Mouse (Mus musculus) common myeloid progenitor, adult 5-6 weeks (primary cell): ENCODE measurements around the gene Negr1. TPM values are rescaled to one million over a fixed set of nuclear protein-coding genes. Genes with fewer than 3 reads are reported as not detected.

Experiments used
- ATAC-seq: replicated peaks from 2 replicates; pipeline ENCODE4 v1.8.0; 2016; ENCODE audit warnings: low read depth, mild to moderate bottlenecking, moderate TSS enrichment, inconsistent platforms; ENCODE audit not compliant: poor library complexity, severe bottlenecking
- total RNA-seq: library from RNA; stranded (forward); fragments of 200-1000, 187-1606 nt; gene quantifications from 2 replicates; pipeline ENCODE4 v1.2.3, GENCODE M21; 2017

Gene Negr1
- total RNA-seq, 1 experiment from 2014 or later = not detected

DNA sequence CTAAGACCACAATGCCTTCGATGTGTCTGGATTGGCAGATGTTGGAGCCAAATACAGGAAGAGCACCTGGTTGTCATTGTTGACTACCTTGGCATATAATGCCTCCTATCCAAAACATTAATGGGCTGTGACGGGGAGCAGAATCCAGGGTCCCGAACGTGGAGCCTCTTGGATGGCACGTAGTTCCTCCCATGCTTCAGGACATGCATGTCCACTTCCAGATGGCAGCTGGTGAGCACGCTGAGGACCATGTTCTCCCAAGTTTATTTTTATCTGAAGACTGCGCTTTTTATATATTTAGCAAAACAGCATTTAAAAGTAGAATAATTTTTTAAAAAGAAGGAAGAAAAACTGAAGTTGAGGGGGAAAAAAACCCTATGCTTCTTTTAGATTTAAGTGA, 231.1 kb downstream of the Negr1 start:
- no peak for ATAC-seq

DNA sequence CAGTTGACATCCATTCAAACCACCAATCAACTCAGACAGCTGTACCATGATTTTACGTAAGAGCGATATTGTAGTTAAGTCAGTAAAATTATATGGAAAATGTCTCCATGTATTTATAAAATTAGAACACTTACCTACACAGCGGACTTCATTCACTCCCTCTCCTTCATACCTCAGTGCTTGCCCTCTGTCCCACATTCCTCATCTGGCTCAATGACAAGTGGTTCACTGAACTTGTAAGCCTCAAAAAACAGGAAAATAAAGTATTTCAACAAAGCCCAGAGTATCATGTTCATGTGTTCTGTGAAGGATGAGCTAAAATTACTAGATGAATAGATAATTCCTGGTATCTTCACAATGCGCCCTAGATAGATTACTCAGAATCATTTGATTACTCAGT, 232.5 kb downstream of the Negr1 start:
- ATAC-seq = no peak

DNA sequence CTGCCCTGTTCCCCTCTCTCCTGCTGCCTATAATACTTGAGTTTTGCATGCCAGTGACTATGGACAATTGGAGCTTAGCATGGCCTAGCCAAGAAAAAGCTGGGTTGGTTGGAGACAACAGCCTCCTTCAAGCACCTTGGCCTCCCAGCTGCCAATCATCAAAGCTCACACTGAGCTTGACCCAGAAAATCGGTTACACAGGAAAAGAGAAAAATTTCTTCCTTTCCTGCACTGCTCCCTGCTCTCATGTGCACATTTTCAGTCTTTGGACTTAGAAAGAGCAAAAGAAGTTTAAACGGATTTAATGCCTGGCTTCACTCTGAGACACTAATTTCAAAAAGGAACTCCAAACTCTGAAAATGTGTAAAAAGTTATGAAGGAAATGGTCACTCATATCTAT, 233.0 kb downstream of the Negr1 start:
- no peak for ATAC-seq

DNA sequence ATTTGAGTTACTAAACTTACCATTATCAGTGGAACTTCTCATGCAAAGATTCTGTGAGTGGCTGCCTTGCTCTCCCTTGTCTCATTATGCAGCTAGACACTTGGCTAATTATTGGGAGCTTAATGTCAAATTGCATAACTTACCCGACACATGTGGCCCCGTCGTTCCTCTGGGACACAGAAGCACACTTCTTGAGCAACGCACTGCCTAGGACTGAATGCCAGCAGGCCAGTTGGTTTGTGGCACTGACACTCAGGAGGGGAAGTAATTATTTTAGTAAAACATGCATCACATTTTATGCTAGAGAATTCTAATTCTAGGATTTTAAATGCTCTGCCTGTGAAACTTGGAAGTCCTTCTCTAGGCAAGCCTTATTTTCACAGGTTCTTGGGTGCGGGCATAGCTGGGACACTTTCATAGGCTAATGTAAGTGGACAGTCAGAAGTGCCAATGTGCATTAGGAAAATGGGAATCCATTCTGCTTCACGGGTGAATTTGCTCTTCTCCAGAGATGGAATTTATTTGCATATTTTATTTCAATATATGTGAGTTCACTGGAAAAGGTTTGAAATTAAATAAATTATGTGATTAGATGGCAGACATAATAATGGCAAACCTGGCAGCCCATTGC, 234.6 kb downstream of the Negr1 start:
- no peak for ATAC-seq

DNA sequence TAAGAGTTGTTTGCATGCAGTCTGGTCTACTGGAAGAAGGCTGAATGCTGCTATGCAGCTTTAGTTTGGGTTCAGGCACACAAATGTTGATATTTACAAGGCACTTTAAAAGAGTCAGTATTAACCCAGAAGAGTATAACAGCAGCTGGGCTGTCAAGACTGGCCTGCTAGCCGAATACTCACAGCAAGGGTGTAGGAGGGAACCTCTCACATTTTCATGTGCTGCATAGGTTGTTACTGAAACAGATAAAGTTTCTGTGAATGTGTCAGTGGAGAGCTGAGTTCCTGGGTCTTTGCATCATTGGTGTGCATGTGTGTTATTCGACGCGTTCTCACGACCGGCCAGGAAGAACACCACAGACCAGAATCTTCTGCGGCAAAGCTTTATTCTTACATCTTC, 237.6 kb downstream of the Negr1 start:
- no peak for ATAC-seq

DNA sequence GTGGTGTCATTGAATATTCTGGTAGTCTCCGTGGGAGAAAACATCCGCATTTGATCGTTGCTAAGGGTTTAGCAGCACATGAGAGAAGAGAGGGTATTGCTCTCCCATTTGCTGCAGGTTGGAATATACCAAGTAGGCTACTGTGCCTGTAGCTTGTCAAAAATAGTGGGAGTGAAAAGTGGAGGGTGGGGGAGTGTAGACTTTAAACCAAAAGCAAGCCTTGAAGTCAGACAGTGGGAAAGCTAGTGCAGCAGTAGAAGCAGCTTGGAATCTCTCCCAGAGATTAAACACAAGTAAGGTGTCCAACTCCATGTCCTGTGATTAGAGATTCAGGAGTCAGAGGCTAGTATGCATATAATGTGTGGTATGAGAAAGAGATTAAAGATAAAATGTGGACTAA, 248.2 kb downstream of the Negr1 start:
- ATAC-seq = no peak

DNA sequence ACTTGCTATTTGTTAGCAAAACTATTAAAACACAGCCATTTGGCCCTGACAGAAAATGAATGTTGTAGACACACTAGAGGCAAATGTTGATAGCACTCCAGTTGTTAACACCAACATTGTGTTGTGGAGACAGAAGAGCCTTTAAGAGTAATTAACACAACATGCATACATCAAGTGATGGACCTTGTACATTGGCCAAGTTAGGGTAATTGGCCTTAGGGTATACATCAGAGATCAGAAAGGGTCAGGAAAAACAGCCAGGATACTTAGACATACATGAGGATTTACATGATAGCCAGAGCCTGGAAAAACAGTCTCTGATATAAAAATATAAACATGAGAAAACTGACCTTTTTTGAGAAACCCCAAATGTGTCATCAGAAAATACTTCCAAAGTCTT, 255.3 kb downstream of the Negr1 start:
- no peak for ATAC-seq

DNA sequence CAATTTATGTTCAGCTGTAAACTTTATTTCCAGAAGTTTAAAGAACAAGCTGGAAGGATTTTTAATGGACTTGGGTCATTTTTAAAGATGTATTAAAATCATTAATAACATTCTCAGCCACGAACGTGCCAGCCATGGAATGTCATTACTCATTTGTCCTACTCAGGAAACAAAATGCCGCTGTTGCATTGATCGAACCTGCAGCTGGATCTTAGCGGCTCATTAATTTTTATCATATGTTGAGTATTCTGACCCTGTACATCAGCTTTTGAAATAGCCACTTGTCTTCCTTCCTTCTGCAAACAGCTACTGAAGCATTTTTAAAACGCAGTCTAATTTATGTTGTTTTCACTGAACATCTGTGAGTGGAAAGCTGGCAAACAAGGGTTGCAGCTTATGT, 255.9 kb downstream of the Negr1 start:
- ATAC-seq = no peak

DNA sequence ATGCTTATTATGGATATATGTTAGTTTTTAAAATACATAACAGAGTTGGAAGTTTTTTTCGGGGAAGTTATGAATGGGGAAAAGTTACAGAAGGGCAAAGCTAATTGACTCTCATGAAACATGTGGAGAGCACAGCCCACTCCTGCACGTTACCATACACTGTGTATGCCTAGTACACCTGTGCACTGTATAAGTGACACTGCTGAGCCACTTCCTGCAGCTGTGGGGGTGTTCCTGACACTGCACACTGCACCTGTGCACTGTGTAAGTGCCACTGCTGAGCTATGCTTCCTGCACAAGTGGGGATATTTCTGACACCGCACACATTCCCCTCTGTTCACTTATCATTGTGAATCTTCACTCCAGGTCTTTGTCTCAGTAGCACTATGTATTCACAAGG, 261.4 kb downstream of the Negr1 start:
- no peak for ATAC-seq

DNA sequence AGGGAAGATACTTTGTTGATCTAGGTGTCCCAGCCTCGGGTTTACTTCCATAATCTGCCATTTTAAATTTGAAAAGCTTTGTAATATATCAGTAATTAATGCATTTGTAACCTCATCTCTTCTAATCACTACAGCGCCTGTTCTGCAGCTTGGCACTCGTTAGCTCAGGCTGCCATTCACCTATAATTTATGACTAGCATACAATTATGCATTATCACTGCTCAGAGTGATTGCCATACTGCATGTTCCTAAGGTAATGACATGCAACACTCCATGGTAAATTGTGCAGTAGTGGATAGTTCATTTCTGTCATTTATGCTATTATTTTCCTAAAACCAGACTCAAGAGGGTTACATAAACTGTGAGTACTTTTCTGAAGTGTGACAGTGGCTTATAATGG, 272.3 kb downstream of the Negr1 start:
- ATAC-seq = no peak

DNA sequence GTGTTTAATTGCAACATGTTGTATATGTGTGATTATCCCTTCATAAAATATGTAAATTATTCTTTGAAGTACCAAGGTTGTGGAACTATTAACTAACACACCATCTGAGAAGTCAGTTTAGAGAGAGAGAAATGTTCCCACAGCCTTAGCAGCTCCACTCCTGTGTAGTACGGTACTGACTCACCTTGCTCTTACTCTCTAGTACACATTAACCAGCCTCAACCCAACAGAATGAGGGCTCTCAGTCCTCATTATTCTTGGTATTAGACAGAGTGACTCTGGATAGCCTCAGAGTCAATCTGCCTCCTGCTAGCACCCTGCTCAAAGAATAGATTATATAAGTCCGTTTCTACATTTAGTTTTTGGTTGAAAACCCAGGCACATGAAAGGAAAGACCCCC, 277.0 kb downstream of the Negr1 start:
- no peak for ATAC-seq

DNA sequence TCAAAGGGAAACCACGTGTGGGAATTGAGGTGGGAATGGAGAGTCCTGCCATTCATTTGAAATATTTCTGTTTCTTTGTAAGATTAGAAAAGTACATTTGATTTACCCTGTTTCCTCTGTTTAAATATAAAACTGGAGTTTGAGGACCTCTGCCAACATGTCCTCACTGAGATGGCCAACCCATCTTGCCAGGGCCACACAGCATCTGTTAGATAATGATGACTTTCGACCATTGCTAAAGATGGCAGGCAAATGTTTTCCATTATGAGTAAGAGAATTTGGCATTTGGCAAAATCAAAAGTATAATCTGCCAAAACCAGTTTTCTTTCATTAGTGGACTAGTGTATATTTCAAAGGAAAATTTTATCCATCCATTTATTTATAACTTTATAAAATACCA, 286.8 kb downstream of the Negr1 start:
- ATAC-seq = no peak

DNA sequence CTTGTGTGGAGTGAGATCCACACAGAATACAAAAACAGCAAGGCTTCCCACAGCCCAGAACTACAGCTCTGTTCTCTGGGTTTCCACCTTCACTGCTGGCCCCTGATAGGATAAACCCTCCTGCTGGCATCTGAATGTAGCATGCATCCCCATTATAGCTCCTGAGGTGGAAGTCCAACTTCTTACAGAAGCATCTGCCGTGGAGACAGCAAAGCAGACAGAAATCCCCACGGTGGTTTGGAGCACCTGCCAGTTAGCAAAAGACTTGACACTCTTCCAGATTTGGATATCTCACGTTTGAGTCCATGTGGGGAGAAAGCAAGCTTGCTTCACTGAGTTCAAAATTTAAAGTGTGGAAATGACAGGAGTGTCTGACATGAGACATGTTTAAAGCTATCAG, 290.3 kb downstream of the Negr1 start:
- no peak for ATAC-seq

DNA sequence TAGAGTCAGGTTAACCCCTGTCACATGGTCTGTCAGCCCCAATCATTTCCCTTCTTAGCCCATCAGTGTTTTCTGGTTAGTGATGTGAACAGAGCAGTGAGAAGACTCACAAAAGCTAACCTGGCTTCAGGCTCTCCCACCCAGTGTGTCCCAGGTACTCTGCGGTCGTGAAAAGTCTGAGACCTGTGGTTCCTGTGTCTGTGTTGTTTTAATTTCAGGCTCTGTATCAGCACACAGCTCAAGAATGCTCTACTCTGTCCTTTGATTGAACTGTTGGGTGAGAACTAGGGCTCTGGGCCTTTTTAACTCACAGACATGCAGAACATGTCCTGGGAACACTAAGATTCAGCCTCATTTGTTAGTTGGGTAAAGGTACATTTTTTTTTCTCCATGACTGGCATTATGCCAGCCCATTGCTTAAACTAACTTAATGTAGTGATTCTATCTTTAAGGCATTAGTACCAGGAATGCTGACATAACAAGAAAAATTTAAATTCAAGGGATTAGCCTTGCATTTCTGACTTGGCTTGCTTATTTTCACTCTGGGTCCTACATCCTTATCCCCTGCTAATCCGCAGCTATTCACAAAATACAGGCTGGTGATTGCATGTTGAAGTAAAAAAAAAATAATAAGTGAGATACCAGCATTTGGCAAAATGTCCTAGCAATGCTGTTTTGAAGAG, 308.8 kb downstream of the Negr1 start:
- no peak for ATAC-seq

DNA sequence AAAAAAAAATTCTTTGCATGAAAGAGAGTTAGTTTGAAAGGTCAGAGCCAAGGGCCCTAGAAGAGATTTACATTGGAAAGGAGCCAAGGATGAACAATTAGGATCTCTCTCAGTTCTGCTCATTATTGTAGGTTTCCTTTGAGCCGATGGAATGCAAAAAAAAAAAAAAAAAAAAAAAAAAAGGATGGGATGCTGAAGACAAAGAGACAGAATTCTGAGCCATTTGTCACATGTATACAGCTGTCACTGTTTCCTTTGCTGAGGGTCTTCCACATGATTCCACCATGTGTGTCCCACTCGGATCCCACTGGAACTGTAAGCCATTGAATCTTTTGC, 309.3 kb downstream of the Negr1 start:
- ATAC-seq = no peak

DNA sequence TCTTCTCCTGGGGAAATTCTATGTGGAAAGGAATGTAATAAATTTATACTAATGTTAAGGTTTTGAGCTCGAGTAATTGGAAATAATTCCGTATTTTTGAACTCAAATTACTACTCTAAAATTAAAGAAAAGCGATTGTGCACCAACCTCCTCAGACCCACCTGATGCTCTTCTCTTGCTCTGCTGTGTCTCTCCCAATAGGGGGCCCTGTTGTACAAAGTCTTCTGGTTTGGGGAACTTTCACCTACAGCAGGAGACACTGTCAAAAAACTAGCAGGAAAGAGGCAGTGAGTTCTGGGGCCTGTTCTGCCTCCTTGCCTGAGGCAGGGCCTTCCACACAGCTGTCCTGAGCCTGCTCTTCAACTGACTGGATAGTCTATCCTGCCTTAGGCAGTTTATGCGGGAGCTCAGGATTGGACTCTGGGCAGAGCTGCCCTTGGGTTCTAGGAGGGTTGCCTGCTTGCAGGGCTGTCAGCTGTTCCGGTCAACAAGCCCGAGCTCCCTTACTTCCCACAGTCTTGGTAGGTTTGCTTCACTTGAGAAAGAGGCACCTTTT, 310.1 kb downstream of the Negr1 start:
- no peak for ATAC-seq

DNA sequence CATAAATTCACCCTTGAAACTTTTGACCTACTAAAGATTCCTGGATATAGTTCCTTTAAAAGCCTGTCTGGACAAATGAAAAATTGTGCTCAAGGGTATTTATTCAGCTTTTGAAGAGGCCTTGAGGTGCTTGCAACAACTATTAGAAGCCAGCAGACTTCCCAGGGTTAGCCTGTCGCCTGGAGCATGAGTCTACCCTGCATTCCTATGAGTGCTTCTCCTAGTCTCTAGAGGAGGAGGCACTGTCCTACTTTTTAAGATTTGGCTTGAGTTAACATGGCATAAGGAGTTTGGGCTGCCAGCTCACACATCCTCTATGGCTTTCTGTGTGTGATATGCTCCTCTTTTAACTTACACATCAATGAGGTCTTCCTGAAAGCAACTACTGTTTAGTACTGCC, 315.0 kb downstream of the Negr1 start:
- no peak for ATAC-seq

DNA sequence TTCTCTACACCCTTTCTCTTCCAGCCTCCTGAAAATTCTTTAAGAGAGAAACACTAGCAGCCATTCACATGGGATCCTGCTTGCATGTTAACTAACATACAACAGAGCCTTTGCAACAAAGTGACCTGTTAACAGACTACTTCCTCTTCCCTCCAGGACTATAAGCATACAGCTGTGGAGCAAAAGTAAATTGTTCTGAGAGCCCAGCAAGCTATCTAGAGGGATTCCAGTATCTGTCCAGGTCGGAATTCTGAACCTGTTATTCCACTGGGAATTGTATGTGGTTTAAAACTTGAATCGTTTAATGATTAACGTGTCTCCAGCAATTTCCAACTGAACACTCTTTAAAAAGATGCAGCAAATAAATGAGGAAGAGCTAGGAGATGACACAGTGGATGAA, 320.5 kb downstream of the Negr1 start:
- no peak for ATAC-seq

DNA sequence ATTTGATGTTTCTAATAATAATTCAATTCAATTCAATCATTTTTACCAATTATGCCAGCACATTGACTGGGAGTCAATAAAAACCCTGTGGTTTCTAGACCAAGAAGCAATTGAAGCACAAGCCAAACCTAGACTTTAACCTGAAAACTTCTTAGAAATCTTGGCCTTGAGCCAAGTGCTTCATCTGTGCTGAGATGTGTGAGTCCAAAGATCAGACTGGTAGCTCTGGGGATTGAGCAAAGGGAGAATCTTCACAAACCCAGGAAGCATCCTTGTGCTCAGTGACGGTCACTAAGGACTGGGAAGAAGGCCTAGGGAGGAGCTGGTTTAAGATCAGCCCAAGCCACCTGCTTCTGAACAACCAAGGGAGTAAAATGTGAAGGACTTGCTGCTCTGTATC, 322.3 kb downstream of the Negr1 start:
- ATAC-seq = no peak

DNA sequence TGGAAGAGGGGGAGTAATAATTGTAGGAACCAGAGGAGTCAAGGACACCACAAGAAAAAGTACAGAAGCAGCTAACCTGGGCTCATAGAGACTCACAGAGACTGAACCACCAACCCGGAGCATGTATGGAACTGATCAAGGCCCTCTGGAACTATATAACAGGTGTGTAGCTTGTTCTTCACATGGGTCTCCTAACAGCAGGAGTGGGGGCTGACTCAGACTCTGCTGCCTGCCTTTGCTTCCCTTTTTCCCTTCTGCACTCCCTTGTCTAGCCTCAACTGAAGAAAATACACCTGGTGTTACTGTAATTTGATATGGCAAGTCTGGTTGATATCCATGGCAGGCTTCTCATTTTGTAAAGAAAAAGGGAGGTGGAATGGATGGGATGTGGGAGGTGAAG, 324.1 kb downstream of the Negr1 start:
- no peak for ATAC-seq

DNA sequence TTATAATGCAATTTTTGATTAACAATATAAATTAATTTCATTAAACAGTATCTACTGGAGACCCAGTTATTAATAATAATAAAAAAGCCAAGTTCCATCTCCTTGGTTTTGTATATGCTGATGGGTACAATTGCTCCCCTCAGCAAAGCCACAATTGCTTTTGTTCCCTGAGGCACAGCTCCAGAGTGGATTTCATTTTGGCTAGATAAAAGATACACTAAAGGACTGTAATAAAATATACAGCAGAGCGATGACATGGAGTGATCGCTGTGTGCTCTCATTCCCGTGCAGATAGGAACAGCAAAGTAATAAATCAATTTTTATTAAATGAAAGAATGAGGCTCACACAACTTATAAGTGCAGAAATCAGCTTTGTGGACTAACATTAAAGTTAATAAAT, 325.3 kb downstream of the Negr1 start:
- ATAC-seq = no peak

DNA sequence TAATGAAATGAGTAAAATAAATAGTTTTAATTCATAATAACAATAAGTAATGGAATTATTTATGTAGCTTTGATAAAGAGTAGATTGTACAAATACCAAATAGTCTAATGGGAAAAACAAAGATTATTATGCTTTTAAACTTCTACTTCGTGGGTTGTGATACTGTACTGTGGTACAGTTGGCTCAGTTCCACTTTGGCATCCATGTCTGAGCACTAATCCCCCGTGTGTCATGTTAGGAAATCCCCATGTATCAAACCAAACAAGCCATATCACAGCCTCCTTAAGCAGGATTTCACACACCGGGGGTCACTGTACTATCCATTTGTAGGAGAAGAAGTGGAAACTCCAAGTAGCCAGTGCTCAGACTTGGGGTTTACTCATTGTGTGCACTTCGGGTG, 329.4 kb downstream of the Negr1 start:
- no peak for ATAC-seq
